Mouse (Mus musculus) lung, postnatal 36 days (tissue): Measurements from ENCODE around the gene Vps35l.
A peak's percentile ranks its signal among the peaks of the same experiment; 100 is the strongest.

ENCODE experiments used
- DNase-seq: peaks from one replicate; pipeline ENCODE4 v3.0.0; 2022; ENCODE audit warnings: mixed read lengths

The Vps35l gene

GRCm38 (mm10) chr7:118889046-118889680 is 149.1 kb downstream of the Vps35l start:
- peak; percentile 22 for DNase-seq
